Mouse (Mus musculus) brown adipose tissue, adult 24 weeks (tissue): ENCODE measurements around the gene Olfr309. TPM values are rescaled to one million over a fixed set of nuclear protein-coding genes. Genes with fewer than 3 reads are reported as not detected.
"Not testable (repeated sequence)": the region's sequence is repeated elsewhere in the genome, so short reads cannot be mapped to it uniquely, and the experiment has no call there.

Experiments
- H3K27ac ChIP-seq: fragments of 200-500 bp; replicated peaks from 2 replicates; pipeline ENCODE4 v1.5.1; 2012; ENCODE audit warnings: low read depth, mild to moderate bottlenecking, low read length
- H3K4me1 ChIP-seq: fragments of 200-500 bp; 2 replicates; pipeline ENCODE4 v1.6.1; 2012; ENCODE audit warnings: low read length, mixed read lengths; ENCODE audit not compliant: control insufficient read depth, insufficient read depth, insufficient read length
- H3K4me3 ChIP-seq: fragments of 200-500 bp; 2 replicates; pipeline ENCODE4 v1.5.1; 2012; ENCODE audit warnings: low read depth, mild to moderate bottlenecking, low read length, moderate library complexity; ENCODE audit not compliant: insufficient read depth
- polyA plus RNA-seq: library from polyadenylated mRNA; stranded (reverse); fragments of >200 nt; gene quantifications from 2 replicates; pipeline ENCODE4 v1.2.4, GENCODE M21; 2012; ENCODE audit not compliant: missing spikeins, insufficient read depth, insufficient read length

Olfr309 gene
- not detected in 2 replicates for polyA plus RNA-seq

DNA sequence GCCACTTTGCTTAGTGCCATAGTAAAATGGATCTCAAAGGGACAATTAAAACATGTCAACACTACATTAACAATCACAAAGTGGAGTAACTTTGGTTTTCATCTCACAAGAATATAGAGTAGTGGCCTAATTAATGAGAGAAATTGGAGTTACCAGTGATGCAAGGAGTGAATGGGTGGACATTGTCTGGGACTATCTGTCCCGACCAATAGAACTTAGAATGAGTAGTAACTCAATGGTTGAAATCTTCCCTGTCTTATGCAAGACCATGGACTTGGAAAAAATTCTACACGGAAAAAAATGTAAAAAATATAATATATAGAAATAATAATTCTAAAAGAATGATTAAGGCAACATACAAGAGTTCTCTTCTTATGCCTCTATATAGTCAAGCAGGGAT is at the start of gene Olfr309:
Gene Olfr309, minus strand, starts transcription at position 101 of the 400 bp plus-strand sequence.
- H3K4me3 ChIP-seq = no peak within 1 kb of the TSS
- no peak within 1 kb of the TSS for H3K27ac ChIP-seq
- H3K4me1 ChIP-seq = no peaks in the 10 kb centered on the region

DNA sequence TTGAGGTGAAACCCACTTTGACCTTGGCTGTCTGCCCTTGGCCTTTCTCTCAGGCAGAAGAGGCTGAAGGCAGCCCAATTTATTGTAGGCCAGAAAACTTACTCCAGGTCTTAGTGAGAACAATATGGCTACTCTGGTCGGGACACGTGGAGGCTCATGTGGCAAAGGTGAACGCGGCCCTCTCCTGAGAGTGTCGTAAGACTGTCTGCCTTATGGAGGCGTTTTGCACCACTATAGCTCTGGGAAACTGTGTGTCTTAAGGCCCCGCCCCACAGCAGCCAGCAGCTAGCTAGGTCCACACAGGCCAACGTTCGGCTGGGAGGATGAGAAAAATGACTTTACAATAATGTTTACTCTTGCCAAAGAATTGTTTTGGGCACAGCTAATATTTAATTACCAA is 32.8 kb upstream of the Olfr309 start:
- not testable (repeated sequence) for H3K4me3 ChIP-seq

DNA sequence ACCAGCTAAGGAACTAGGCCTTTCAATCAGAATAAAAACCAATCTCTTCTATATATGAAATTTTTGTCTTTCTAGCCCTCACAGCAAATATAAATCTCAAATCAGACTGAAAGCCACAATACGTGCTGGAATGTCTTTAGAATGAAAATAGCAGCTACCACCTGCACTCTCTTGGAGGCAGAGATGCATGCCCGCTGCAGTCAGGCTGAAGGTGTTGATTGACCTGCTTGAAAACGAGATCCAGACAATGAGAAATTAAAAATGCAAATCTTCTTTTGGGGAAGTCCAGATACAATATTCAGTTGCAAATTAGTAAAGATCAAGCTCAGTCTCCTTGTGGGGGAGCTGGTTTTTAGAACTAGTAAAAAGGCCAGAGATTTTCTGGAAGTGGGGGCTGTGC is 30.7 kb upstream of the Olfr309 start:
- no peak overlapping the region for H3K27ac ChIP-seq
- no peak overlapping the region for H3K4me3 ChIP-seq
- no peaks in the 10 kb centered on the region for H3K4me1 ChIP-seq

More for the DNA sequence above, 32.8 kb upstream of the Olfr309 start:
- not testable (repeated sequence) for H3K4me1 ChIP-seq, H3K27ac ChIP-seq

- Histone ChIP-seq H3K4me1 (no peaks in the 10 kb centered on the region), H3K27ac (no peak overlapping the region), H3K4me3 (no peak overlapping the region)
Observed at GRCm38 (mm10) chr7:86342881-86343565, 29.5 kb upstream of the Olfr309 start.

DNA sequence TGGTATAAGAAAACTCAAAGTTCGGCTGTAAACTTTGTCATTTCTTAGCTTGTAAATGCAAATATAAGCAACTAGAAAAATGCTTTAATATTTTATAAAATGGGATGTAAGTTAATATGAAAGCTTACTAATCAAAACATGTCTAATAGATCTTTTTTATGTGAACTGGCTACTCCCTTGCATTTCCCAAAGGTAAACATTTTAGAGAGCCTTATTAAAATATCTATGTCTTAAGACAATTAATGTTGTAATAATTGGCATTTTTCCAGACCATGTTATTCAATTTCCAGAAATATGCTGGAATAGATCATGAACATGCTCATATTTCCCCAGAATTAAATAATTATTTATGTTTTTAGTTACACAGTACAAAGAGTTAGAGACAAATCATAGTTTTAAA is 24.0 kb upstream of the Olfr309 start, which contains the start of gene Olfr307:
Gene Olfr307, minus strand, starts transcription at position 101 of the 400 bp plus-strand sequence.
- H3K27ac ChIP-seq = no peak within 1 kb of the TSS
- H3K4me3 ChIP-seq = no peak within 1 kb of the TSS
- no peaks in the 10 kb centered on the region for H3K4me1 ChIP-seq

GRCm38 (mm10) chr7:86325530-86325929 is 12.0 kb upstream of the Olfr309 start, which contains the start of gene Olfr308:
TSS of gene Olfr308 (minus strand) at chr7:86325630.
- Histone ChIP-seq H3K4me3 (no peak within 1 kb of the TSS), H3K4me1 (no peaks in the 10 kb centered on the region), H3K27ac (no peak within 1 kb of the TSS)

- Histone ChIP-seq H3K4me1 (no peaks in the 10 kb centered on the region), H3K4me3 (no peak overlapping the region), H3K27ac (no peak overlapping the region)
Observed at GRCm38 (mm10) chr7:86321323-86321722, 7.8 kb upstream of the Olfr309 start.

GRCm38 (mm10) chr7:86277072-86277471 is 36.4 kb downstream of the Olfr309 start, which contains the start of gene Olfr310:
TSS of gene Olfr310 (minus strand) at chr7:86277172.
- no peak within 1 kb of the TSS for H3K4me3 ChIP-seq
- no peak within 1 kb of the TSS for H3K27ac ChIP-seq
- no peaks in the 10 kb centered on the region for H3K4me1 ChIP-seq

Other genes with a start within 250 kb of the Olfr309 start
- not detected in 2 replicates for gene Vmn2r75, start 141.9 kb downstream of the Olfr309 start, polyA plus RNA-seq
- gene Vmn2r76, start 67.4 kb downstream of the Olfr309 start, polyA plus RNA-seq = 0.08 TPM in 2 replicates
- not detected in 2 replicates for gene Olfr310, start 36.5 kb downstream of the Olfr309 start, polyA plus RNA-seq
- not detected in 2 replicates for gene Olfr308, start 11.9 kb upstream of the Olfr309 start, polyA plus RNA-seq
- gene Olfr307, start 23.9 kb upstream of the Olfr309 start, polyA plus RNA-seq = not detected in 2 replicates
- gene Olfr305, start 53.2 kb upstream of the Olfr309 start, polyA plus RNA-seq = not detected in 2 replicates
- gene Olfr304, start 73.0 kb upstream of the Olfr309 start, polyA plus RNA-seq = not detected in 2 replicates
- not detected in 2 replicates for gene Olfr303, start 84.1 kb upstream of the Olfr309 start, polyA plus RNA-seq
- not detected in 2 replicates for gene Olfr301, start 90.1 kb upstream of the Olfr309 start, polyA plus RNA-seq
- not detected in 2 replicates for gene Olfr299, start 146.2 kb upstream of the Olfr309 start, polyA plus RNA-seq
- not detected in 2 replicates for gene Olfr298, start 178.8 kb upstream of the Olfr309 start, polyA plus RNA-seq
- not detected in 2 replicates for gene Olfr297, start 206.3 kb upstream of the Olfr309 start, polyA plus RNA-seq